ENCODE assay signal across 10 mouse cellular contexts in genomic region chr7:97345229-97345871, GRCm38 (mm10). TPM values are rescaled to one million over a fixed set of nuclear protein-coding genes. Genes with fewer than 3 reads are reported as not detected.
A peak's percentile ranks its signal among the peaks of the same experiment; 100 is the strongest.
DNase-seq lines count a peak whose midpoint lies in the region; ATAC-seq and TF ChIP-seq lines count a peak whose summit lies in the region.
"Had no signal": no experiment of that assay in that cellular context is flagged by ENCODE, and none has a peak within 500 bp of the region (broad histone marks: within the 10 kb centered on the region; RNA-seq: fewer than 3 reads in every experiment).

No protein-coding gene starts in this region.

- DNase-seq in midbrain, embryonic 11.5 days (ENCODE audit: low spot score, missing footprints), result no peak
- DNase-seq in heart, postnatal 36 days, result peak; percentile 35 to 54
- peak; percentile 72 for DNase-seq in lung, postnatal 0 days (ENCODE audit: low spot score)
- no peak for DNase-seq in ovary, adult 18-20 months (ENCODE audit: low spot score)
- no peak for DNase-seq in thymus, postnatal 0 days (ENCODE audit: low spot score)
- no peak for DNase-seq in ovary, postnatal 10 days (ENCODE audit: low spot score)

- WGBS in midbrain, embryonic 15.5 days, result 58% methylated on average over 10 of the region's 10 CpGs
- WGBS in midbrain, embryonic 11.5 days, result 71% methylated on average over 10 of the region's 10 CpGs
- 59% methylated on average over 10 of the region's 10 CpGs for WGBS in forebrain, embryonic 13.5 days
- WGBS in lung, postnatal 0 days, result 44% methylated on average over 10 of the region's 10 CpGs

- H3K4me3 ChIP-seq in midbrain, embryonic 15.5 days, result no peak overlapping the region
- no peak overlapping the region for H3K4me3 ChIP-seq in midbrain, embryonic 11.5 days (ENCODE audit: low read depth, low read length)
- H3K4me3 ChIP-seq in forebrain, embryonic 13.5 days, result no peak overlapping the region
- H3K4me3 ChIP-seq in lung, postnatal 0 days (ENCODE audit: low read depth, low read length), result no peak overlapping the region
- H3K4me3 ChIP-seq: erythroblast, embryonic 14.5 days; liver, embryonic 15.5 days had no signal

- no peak for TF ChIP-seq CTCF in lung, postnatal 0 days (IDR thresholded peaks at IDR 0.05)

- peaks cover 6% of the 10 kb centered on the region; the same call in 1 of the 2 replicates for H3K36me3 ChIP-seq in midbrain, embryonic 15.5 days (replicated peaks)
- H3K36me3 ChIP-seq in midbrain, embryonic 11.5 days (ENCODE audit: control insufficient read depth, insufficient read depth, low read length), result no peaks in the 10 kb centered on the region
- peaks cover 12% of the 10 kb centered on the region; the same call in 1 of the 2 replicates for H3K36me3 ChIP-seq in forebrain, embryonic 13.5 days (ENCODE audit: poor library complexity, severe bottlenecking)
- 0 out of 2 replicates have a peak, but pooled peaks cover 8% of the 10 kb centered on the region for H3K36me3 ChIP-seq in lung, postnatal 0 days (ENCODE audit: insufficient read depth, low read length)
- H3K36me3 ChIP-seq: liver, embryonic 15.5 days had no signal

- no peak for TF ChIP-seq EP300 in lung, postnatal 0 days (IDR thresholded peaks at IDR 0.05)

- no peaks in the 10 kb centered on the region for H3K9me3 ChIP-seq in midbrain, embryonic 15.5 days
- no peaks in the 10 kb centered on the region for H3K9me3 ChIP-seq in midbrain, embryonic 11.5 days (ENCODE audit: control insufficient read depth, low read length)
- no peaks in the 10 kb centered on the region for H3K9me3 ChIP-seq in forebrain, embryonic 13.5 days (replicated peaks)
- no peaks in the 10 kb centered on the region for H3K9me3 ChIP-seq in lung, postnatal 0 days (ENCODE audit: low read length)
- H3K9me3 ChIP-seq: liver, embryonic 15.5 days had no signal

- no peak overlapping the region for H3K9ac ChIP-seq in midbrain, embryonic 15.5 days
- no peak overlapping the region for H3K9ac ChIP-seq in midbrain, embryonic 11.5 days (ENCODE audit: low read length)
- no peak overlapping the region for H3K9ac ChIP-seq in forebrain, embryonic 13.5 days
- H3K9ac ChIP-seq in lung, postnatal 0 days (replicated peaks; ENCODE audit: low read depth), result no peak overlapping the region
- H3K9ac ChIP-seq: liver, embryonic 15.5 days had no signal

- intact Hi-C loops in heart, postnatal 36 days (cut with DNase I), result no loop called here

- peaks cover 7% of the 10 kb centered on the region; the same call in 1 of the 2 replicates for H3K4me1 ChIP-seq in midbrain, embryonic 15.5 days
- H3K4me1 ChIP-seq in midbrain, embryonic 11.5 days (ENCODE audit: control insufficient read depth, insufficient read depth, low read length), result no peaks in the 10 kb centered on the region
- H3K4me1 ChIP-seq in forebrain, embryonic 13.5 days, result peaks cover 15% of the 10 kb centered on the region
- H3K4me1 ChIP-seq in lung, postnatal 0 days (ENCODE audit: insufficient read depth, low read depth, low read length), result peaks cover 3% of the 10 kb centered on the region; the same call in 1 of the 2 replicates

- peak; percentile 44; the same call in 1 of the 2 replicates for ATAC-seq in midbrain, embryonic 15.5 days (replicated peaks)
- ATAC-seq in midbrain, embryonic 11.5 days (ENCODE audit: low FRiP score), result no peak
- ATAC-seq in forebrain, embryonic 13.5 days, result peak; percentile 93
- peak; percentile 55 for ATAC-seq in lung, postnatal 0 days

- H3K27me3 ChIP-seq in midbrain, embryonic 15.5 days (replicated peaks), result no peaks in the 10 kb centered on the region
- H3K27me3 ChIP-seq in midbrain, embryonic 11.5 days (ENCODE audit: control insufficient read depth, insufficient read depth, low read length), result no peaks in the 10 kb centered on the region
- H3K27me3 ChIP-seq in forebrain, embryonic 13.5 days, result no peaks in the 10 kb centered on the region
- no peaks in the 10 kb centered on the region for H3K27me3 ChIP-seq in lung, postnatal 0 days (replicated peaks; ENCODE audit: insufficient read depth, low read length)
- H3K27me3 ChIP-seq: liver, embryonic 15.5 days had no signal

- no peak overlapping the region for H3K4me2 ChIP-seq in midbrain, embryonic 15.5 days
- H3K4me2 ChIP-seq in midbrain, embryonic 11.5 days, result no peak overlapping the region
- H3K4me2 ChIP-seq in forebrain, embryonic 13.5 days, result no peak overlapping the region
- no peak overlapping the region for H3K4me2 ChIP-seq in lung, postnatal 0 days (replicated peaks; ENCODE audit: low read depth, low read length)
- H3K4me2 ChIP-seq: liver, embryonic 15.5 days had no signal

- no peak overlapping the region for H3K27ac ChIP-seq in midbrain, embryonic 15.5 days
- no peak overlapping the region for H3K27ac ChIP-seq in midbrain, embryonic 11.5 days (ENCODE audit: low read depth, low read length)
- H3K27ac ChIP-seq in forebrain, embryonic 13.5 days, result peak overlapping the region; percentile 68
- no peak overlapping the region for H3K27ac ChIP-seq in lung, postnatal 0 days (ENCODE audit: low read length)
- H3K27ac ChIP-seq: liver, embryonic 15.5 days had no signal

RNA-seq across cellular contexts. Expression of gene Kctd21, which starts 13.2 kb away (rescaled TPM):
- 8.1 and 8.3 TPM in 2 replicates for polyA plus RNA-seq in midbrain, embryonic 15.5 days (2015; fragmentation: Nextera tagmentation; extraction: Ambion mirVana)
- polyA plus RNA-seq in midbrain, embryonic 11.5 days (2014; fragmentation: Nextera tagmentation; extraction: Ambion mirVana), result 4.6 and 5.8 TPM in 2 replicates
- 5.3 and 6.1 TPM in 2 replicates for polyA plus RNA-seq in forebrain, embryonic 13.5 days (2015; fragmentation: Nextera tagmentation; extraction: Ambion mirVana)
- 1 to 10 TPM; 2.7 to 4.7 TPM for total RNA-seq in heart, postnatal 36 days (2021)
- 5.7 and 6.1 TPM in 2 replicates for polyA plus RNA-seq in lung, postnatal 0 days (2015; fragmentation: Nextera tagmentation; extraction: Ambion mirVana)
- 1.4 and 1.6 TPM in 2 replicates for polyA plus RNA-seq in thymus, postnatal 0 days (2015; fragmentation: Nextera tagmentation; extraction: Ambion mirVana)
- polyA plus RNA-seq: erythroblast, embryonic 14.5 days had no signal

RNA-seq across cellular contexts. Expression of gene Usp35, which starts 13.5 kb away (rescaled TPM):
- 4.8 and 5.3 TPM in 2 replicates for polyA plus RNA-seq in midbrain, embryonic 15.5 days (2015; fragmentation: Nextera tagmentation; extraction: Ambion mirVana)
- polyA plus RNA-seq in midbrain, embryonic 11.5 days (2014; fragmentation: Nextera tagmentation; extraction: Ambion mirVana), result 2.5 and 2.9 TPM in 2 replicates
- 2.9 TPM in 2 replicates for polyA plus RNA-seq in forebrain, embryonic 13.5 days (2015; fragmentation: Nextera tagmentation; extraction: Ambion mirVana)
- total RNA-seq in heart, postnatal 36 days (2021), result 1 to 10 TPM in 1 of 2 experiments, under 1 TPM in 1; 0.64 to 1.0 TPM
- polyA plus RNA-seq in lung, postnatal 0 days (2015; fragmentation: Nextera tagmentation; extraction: Ambion mirVana), result 1.5 and 1.6 TPM in 2 replicates
- polyA plus RNA-seq in thymus, postnatal 0 days (2015; fragmentation: Nextera tagmentation; extraction: Ambion mirVana), result 3.1 and 4.2 TPM in 2 replicates

RNA-seq across cellular contexts. Expression of gene Alg8, which starts 26.1 kb away (rescaled TPM):
- polyA plus RNA-seq in midbrain, embryonic 15.5 days (2015; fragmentation: Nextera tagmentation; extraction: Ambion mirVana), result 12.9 and 14.2 TPM in 2 replicates
- 37.1 and 38.1 TPM in 2 replicates for polyA plus RNA-seq in midbrain, embryonic 11.5 days (2014; fragmentation: Nextera tagmentation; extraction: Ambion mirVana)
- 28.3 and 30.8 TPM in 2 replicates for polyA plus RNA-seq in forebrain, embryonic 13.5 days (2015; fragmentation: Nextera tagmentation; extraction: Ambion mirVana)
- 1 to 10 TPM; 4.2 to 4.7 TPM for total RNA-seq in heart, postnatal 36 days (2021)
- polyA plus RNA-seq in lung, postnatal 0 days (2015; fragmentation: Nextera tagmentation; extraction: Ambion mirVana), result 11.0 TPM in 2 replicates
- 31.7 and 35.8 TPM in 2 replicates for polyA plus RNA-seq in thymus, postnatal 0 days (2015; fragmentation: Nextera tagmentation; extraction: Ambion mirVana)

RNA-seq across cellular contexts. Expression of gene Ndufc2, which starts 54.5 kb away (rescaled TPM):
- 377 and 384 TPM in 2 replicates for polyA plus RNA-seq in midbrain, embryonic 15.5 days (2015; fragmentation: Nextera tagmentation; extraction: Ambion mirVana)
- 371 and 375 TPM in 2 replicates for polyA plus RNA-seq in midbrain, embryonic 11.5 days (2014; fragmentation: Nextera tagmentation; extraction: Ambion mirVana)
- 422 and 512 TPM in 2 replicates for polyA plus RNA-seq in forebrain, embryonic 13.5 days (2015; fragmentation: Nextera tagmentation; extraction: Ambion mirVana)
- 100 to 1,000 TPM; 475 to 537 TPM for total RNA-seq in heart, postnatal 36 days (2021)
- 461 and 535 TPM in 2 replicates for polyA plus RNA-seq in lung, postnatal 0 days (2015; fragmentation: Nextera tagmentation; extraction: Ambion mirVana)
- polyA plus RNA-seq in thymus, postnatal 0 days (2015; fragmentation: Nextera tagmentation; extraction: Ambion mirVana), result 485 and 514 TPM in 2 replicates

Comparison
In these comparisons a context has a peak if more than half of its experiments do, and no peak if none do; other contexts are left out.
1. DNase-seq: peak in heart, postnatal 36 days (2 of 2) and lung, postnatal 0 days (single experiment); none in midbrain, embryonic 11.5 days (single experiment), ovary, adult 18-20 months (single experiment), thymus, postnatal 0 days (single experiment) and ovary, postnatal 10 days (single experiment).